Mouse (Mus musculus): ENCODE measurements around the gene Gstp3.
"Not testable (repeated sequence)": the region's sequence is repeated elsewhere in the genome, so short reads cannot be mapped to it uniquely, and the experiment has no call there.

DNA sequence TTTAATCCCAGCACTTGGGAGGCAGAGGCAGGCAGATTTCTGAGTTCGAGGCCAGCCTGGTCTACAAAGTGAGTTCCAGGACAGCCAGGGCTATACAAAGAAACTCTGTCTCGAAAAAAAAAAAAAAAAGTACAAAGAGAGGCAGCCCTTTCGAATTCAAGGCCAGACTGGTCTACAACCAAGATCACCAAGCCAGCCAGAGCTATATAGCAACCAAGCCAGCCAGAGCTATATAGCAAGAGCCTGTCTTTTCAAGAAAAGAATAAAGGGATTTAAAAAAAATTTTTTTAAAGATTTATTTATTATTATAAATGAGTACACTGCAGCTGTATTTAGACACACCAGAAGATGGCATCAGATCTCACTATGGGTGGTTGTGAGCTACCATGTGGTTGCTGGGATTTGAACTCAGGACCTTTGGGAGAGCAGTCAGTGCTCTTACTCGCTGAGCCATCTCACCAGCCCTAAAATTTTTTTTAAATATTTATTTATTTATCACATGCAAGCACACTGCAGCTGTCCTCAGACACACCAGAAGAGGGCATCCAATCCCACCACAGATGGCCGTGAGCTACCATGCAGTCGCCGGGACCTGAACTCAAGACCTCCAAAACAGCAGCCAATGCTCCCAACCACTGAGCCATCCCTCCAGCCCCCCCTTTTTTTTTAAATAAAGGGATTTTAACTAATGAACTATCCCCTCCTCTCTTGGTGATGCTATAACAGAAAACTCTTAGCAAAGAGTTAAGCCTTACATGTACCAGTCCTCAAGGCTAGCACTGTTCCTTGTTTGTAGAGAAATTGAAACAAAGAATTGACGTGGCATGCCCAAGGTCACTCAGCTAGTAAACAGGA lies 902 bp upstream of the Gstp3 start:
- not testable (repeated sequence) for TF ChIP-seq GATA1, TAL1 (IDR thresholded peaks at IDR 0.05; ENCODE audit: low read length)

All from erythroblast, embryonic 14.5 days (primary cell).